Comparison of ENCODE assay signal across 9 mouse cellular contexts in genomic region chr14:55214507-55214906, GRCm38 (mm10). TPM values are rescaled to one million over a fixed set of nuclear protein-coding genes. Genes with fewer than 3 reads are reported as not detected.
A peak's percentile ranks its signal among the peaks of the same experiment; 100 is the strongest.
DNase-seq lines count a peak whose midpoint lies in the region; ATAC-seq and TF ChIP-seq lines count a peak whose summit lies in the region.
"Had no signal": no experiment of that assay in that cellular context is flagged by ENCODE, and none has a peak within 500 bp of the region (broad histone marks: within the 10 kb centered on the region; RNA-seq: fewer than 3 reads in every experiment).

No protein-coding gene starts in this region.

- peak; percentile 82 for TF ChIP-seq CTCF in G1E (IDR thresholded peaks at IDR 0.05; ENCODE audit: low read depth, low read length)

- no peaks in the 10 kb centered on the region for H3K9me3 ChIP-seq in hindbrain, embryonic 11.5 days (ENCODE audit: control insufficient read depth, low read length)
- no peaks in the 10 kb centered on the region for H3K9me3 ChIP-seq in hindbrain, embryonic 14.5 days (ENCODE audit: control insufficient read depth, low read length)
- no peaks in the 10 kb centered on the region for H3K9me3 ChIP-seq in G1E (replicated peaks)
- H3K9me3 ChIP-seq in limb, embryonic 10.5 days (replicated peaks) = no peaks in the 10 kb centered on the region
- H3K9me3 ChIP-seq: liver, embryonic 15.5 days had no signal

- 69% methylated on average over 4 of the region's 4 CpGs for WGBS in hindbrain, embryonic 11.5 days
- 56% methylated on average over 4 of the region's 4 CpGs for WGBS in hindbrain, embryonic 14.5 days
- 62% methylated on average over 4 of the region's 4 CpGs for WGBS in limb, embryonic 10.5 days

- H3K4me3 ChIP-seq in hindbrain, embryonic 11.5 days (ENCODE audit: low read depth, low read length) = no peak overlapping the region
- no peak overlapping the region for H3K4me3 ChIP-seq in hindbrain, embryonic 14.5 days (replicated peaks; ENCODE audit: low read length)
- H3K4me3 ChIP-seq in G1E (ENCODE audit: low read depth, low read length) = no peak overlapping the region
- no peak overlapping the region for H3K4me3 ChIP-seq in limb, embryonic 10.5 days
- H3K4me3 ChIP-seq: liver, embryonic 15.5 days had no signal

- no peak overlapping the region for H3K9ac ChIP-seq in hindbrain, embryonic 11.5 days (ENCODE audit: low read depth, low read length)
- no peak overlapping the region for H3K9ac ChIP-seq in hindbrain, embryonic 14.5 days
- H3K9ac ChIP-seq: liver, embryonic 15.5 days had no signal

- DNase-seq in hindbrain, embryonic 11.5 days (ENCODE audit: low spot score) = peak; percentile 60
- no peak for DNase-seq in hindbrain, embryonic 14.5 days (ENCODE audit: low spot score)
- DNase-seq in 416B (ENCODE audit: low read depth) = peak; percentile 67
- no peak for DNase-seq in G1E (ENCODE audit: low spot score)
- peak; percentile 28 for DNase-seq in cerebellum, adult 9-11 months
- peak; percentile 55 for DNase-seq in limb, embryonic 10.5 days (ENCODE audit: low spot score)
- DNase-seq in spleen, adult 18-20 months = peak; percentile 20 to 61
- DNase-seq in frontal cortex, postnatal 14 days (ENCODE audit: low spot score in 2 of 2) = no peak

- H3K36me3 ChIP-seq in hindbrain, embryonic 11.5 days (ENCODE audit: control insufficient read depth, insufficient read depth, low read length) = no peaks in the 10 kb centered on the region
- H3K36me3 ChIP-seq in hindbrain, embryonic 14.5 days (replicated peaks; ENCODE audit: control insufficient read depth, insufficient read depth) = no peaks in the 10 kb centered on the region
- H3K36me3 ChIP-seq in G1E (replicated peaks) = no peaks in the 10 kb centered on the region
- no peaks in the 10 kb centered on the region for H3K36me3 ChIP-seq in limb, embryonic 10.5 days
- H3K36me3 ChIP-seq: liver, embryonic 15.5 days had no signal

- H3K27ac ChIP-seq in hindbrain, embryonic 11.5 days (ENCODE audit: low read depth, low read length) = no peak overlapping the region
- no peak overlapping the region for H3K27ac ChIP-seq in hindbrain, embryonic 14.5 days
- H3K27ac ChIP-seq in limb, embryonic 10.5 days = no peak overlapping the region
- H3K27ac ChIP-seq: liver, embryonic 15.5 days had no signal

- no peak for ATAC-seq in hindbrain, embryonic 11.5 days (ENCODE audit: low FRiP score)
- no peak for ATAC-seq in hindbrain, embryonic 14.5 days (ENCODE audit: low FRiP score)
- no peak for ATAC-seq in G1E (ENCODE audit: extremely low read depth, insufficient number of reproducible peaks, low FRiP score, poor library complexity, severe bottlenecking)

- no peaks in the 10 kb centered on the region for H3K4me1 ChIP-seq in hindbrain, embryonic 11.5 days (replicated peaks; ENCODE audit: control insufficient read depth, insufficient read depth, low read length)
- H3K4me1 ChIP-seq in hindbrain, embryonic 14.5 days (replicated peaks; ENCODE audit: control insufficient read depth, insufficient read depth, low read length) = no peaks in the 10 kb centered on the region
- no peaks in the 10 kb centered on the region for H3K4me1 ChIP-seq in G1E (ENCODE audit: insufficient read depth, low read depth, low read length)
- no peaks in the 10 kb centered on the region for H3K4me1 ChIP-seq in limb, embryonic 10.5 days
- H3K4me1 ChIP-seq: liver, embryonic 15.5 days had no signal

- H3K4me2 ChIP-seq in hindbrain, embryonic 11.5 days (replicated peaks; ENCODE audit: low read depth, low read length) = no peak overlapping the region
- no peak overlapping the region for H3K4me2 ChIP-seq in hindbrain, embryonic 14.5 days (replicated peaks)
- H3K4me2 ChIP-seq: liver, embryonic 15.5 days had no signal

- no peaks in the 10 kb centered on the region for H3K27me3 ChIP-seq in hindbrain, embryonic 11.5 days (ENCODE audit: control insufficient read depth, insufficient read depth, low read length)
- no peaks in the 10 kb centered on the region for H3K27me3 ChIP-seq in hindbrain, embryonic 14.5 days (ENCODE audit: control insufficient read depth, insufficient read depth, low read length)
- H3K27me3 ChIP-seq in G1E (ENCODE audit: insufficient read depth, low read length) = no peaks in the 10 kb centered on the region
- H3K27me3 ChIP-seq in limb, embryonic 10.5 days (ENCODE audit: low read depth, poor library complexity, severe bottlenecking) = no peaks in the 10 kb centered on the region
- H3K27me3 ChIP-seq: liver, embryonic 15.5 days had no signal

RNA-seq across cellular contexts. Expression of gene Dhrs2, which starts 7.3 kb away (rescaled TPM):
- polyA plus RNA-seq in hindbrain, embryonic 11.5 days (2014; fragmentation: Nextera tagmentation; extraction: Ambion mirVana) = not detected in 2 replicates
- polyA plus RNA-seq in hindbrain, embryonic 14.5 days (2014; fragmentation: Nextera tagmentation; extraction: Ambion mirVana) = 1.4 and 1.8 TPM in 2 replicates
- total RNA-seq in G1E (2014; fragmentation: Nextera tagmentation) (not detected in 2 replicates), G1E (2017) (not detected in 2 replicates)
- polyA plus RNA-seq in G1E (2012) = not detected in 2 replicates
- not detected in 2 replicates for polyA plus RNA-seq in limb, embryonic 10.5 days (2016; fragmentation: Nextera tagmentation; extraction: Ambion mirVana)
- polyA plus RNA-seq: liver, embryonic 15.5 days had no signal

Comparison
In these comparisons a context has a peak if more than half of its experiments do, and no peak if none do; other contexts are left out.
1. DNase-seq: peak in hindbrain, embryonic 11.5 days (single experiment), 416B (single experiment), cerebellum, adult 9-11 months (single experiment), limb, embryonic 10.5 days (single experiment) and spleen, adult 18-20 months (2 of 2); none in hindbrain, embryonic 14.5 days (single experiment), G1E (single experiment) and frontal cortex, postnatal 14 days (0 of 2).